ENCODE assay signal across 31 mouse cellular contexts in the genomic region with DNA sequence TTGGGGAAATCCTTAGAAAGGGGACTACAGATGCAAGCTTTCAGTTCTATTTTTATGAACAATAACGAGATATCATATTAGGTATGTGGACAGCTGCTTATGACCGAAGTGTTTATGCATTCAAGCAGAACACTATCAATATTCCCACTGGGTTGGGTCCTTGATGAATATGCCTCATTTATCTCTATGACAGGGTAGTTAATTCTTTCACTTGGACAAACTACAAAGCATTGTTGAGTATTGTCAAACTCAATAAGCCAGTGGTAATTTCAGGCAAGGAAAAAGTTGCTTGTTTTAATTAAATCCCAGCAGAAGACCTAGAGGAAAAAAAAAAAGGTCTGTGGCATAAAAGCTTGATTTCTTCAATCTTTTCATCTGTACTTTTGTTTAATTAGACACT.
"Had no signal": no experiment of that assay in that cellular context is flagged by ENCODE, and none has a peak within 500 bp of the region (broad histone marks: within the 10 kb centered on the region; RNA-seq: fewer than 3 reads in every experiment).

No protein-coding gene starts in this region.

- H3K9ac ChIP-seq: limb, embryonic 12.5 days; limb, embryonic 13.5 days; limb, embryonic 15.5 days; liver, embryonic 12.5 days; liver, embryonic 13.5 days; liver, embryonic 14.5 days; liver, embryonic 15.5 days; liver, postnatal 0 days; lung, embryonic 14.5 days; lung, embryonic 15.5 days; midbrain, embryonic 12.5 days; midbrain, embryonic 13.5 days; midbrain, embryonic 15.5 days had no signal

- H3K36me3 ChIP-seq: limb, embryonic 10.5 days; limb, embryonic 12.5 days; limb, embryonic 13.5 days; limb, embryonic 15.5 days; liver, embryonic 12.5 days; liver, embryonic 13.5 days; liver, embryonic 15.5 days; lung, embryonic 15.5 days; midbrain, embryonic 12.5 days; midbrain, embryonic 13.5 days; midbrain, embryonic 15.5 days had no signal

- H3K4me1 ChIP-seq: limb, embryonic 10.5 days; limb, embryonic 12.5 days; limb, embryonic 13.5 days; limb, embryonic 15.5 days; liver, embryonic 12.5 days; liver, embryonic 13.5 days; liver, embryonic 15.5 days; lung, embryonic 15.5 days; megakaryocyte, embryonic 14.5 days; midbrain, embryonic 13.5 days; midbrain, embryonic 15.5 days had no signal

- H3K4me3 ChIP-seq: left cerebral cortex, adult 2 months; limb, embryonic 10.5 days; limb, embryonic 12.5 days; limb, embryonic 13.5 days; limb, embryonic 15.5 days; liver, embryonic 12.5 days; liver, embryonic 13.5 days; liver, embryonic 15.5 days; lung, embryonic 15.5 days; megakaryocyte, embryonic 14.5 days; midbrain, embryonic 12.5 days; midbrain, embryonic 13.5 days; midbrain, embryonic 15.5 days; myocyte had no signal

- H3K27me3 ChIP-seq: limb, embryonic 12.5 days; limb, embryonic 13.5 days; limb, embryonic 15.5 days; liver, embryonic 12.5 days; liver, embryonic 13.5 days; liver, embryonic 15.5 days; lung, embryonic 15.5 days; megakaryocyte, embryonic 14.5 days; midbrain, embryonic 12.5 days; midbrain, embryonic 13.5 days; midbrain, embryonic 15.5 days had no signal

- H3K4me2 ChIP-seq: limb, embryonic 12.5 days; limb, embryonic 13.5 days; limb, embryonic 15.5 days; liver, embryonic 11.5 days; liver, embryonic 12.5 days; liver, embryonic 13.5 days; liver, embryonic 15.5 days; lung, embryonic 14.5 days; lung, embryonic 15.5 days; midbrain, embryonic 11.5 days; midbrain, embryonic 12.5 days; midbrain, embryonic 13.5 days; midbrain, embryonic 15.5 days had no signal

- ATAC-seq: liver, embryonic 12.5 days; liver, postnatal 0 days; lung, postnatal 0 days; midbrain, embryonic 13.5 days; midbrain, embryonic 15.5 days; midbrain, embryonic 16.5 days had no signal

- H3K27ac ChIP-seq: left cerebral cortex, adult 2 months; limb, embryonic 10.5 days; limb, embryonic 12.5 days; limb, embryonic 13.5 days; limb, embryonic 15.5 days; liver, embryonic 12.5 days; liver, embryonic 13.5 days; liver, embryonic 14.5 days; liver, embryonic 15.5 days; lung, embryonic 15.5 days; macrophage; midbrain, embryonic 12.5 days; midbrain, embryonic 13.5 days; midbrain, embryonic 15.5 days had no signal

- H3K9me3 ChIP-seq: limb, embryonic 10.5 days; limb, embryonic 12.5 days; limb, embryonic 13.5 days; limb, embryonic 15.5 days; liver, embryonic 12.5 days; liver, embryonic 13.5 days; liver, embryonic 15.5 days; lung, embryonic 15.5 days; midbrain, embryonic 12.5 days; midbrain, embryonic 13.5 days; midbrain, embryonic 15.5 days had no signal

- DNase-seq: left cerebral cortex, postnatal 4 days; liver; liver, embryonic 13.5 days; liver, postnatal 0 days; lung, adult 18-20 months; lung, adult 2 months; lung, embryonic 14.5 days; lung, postnatal 10 days; lung, postnatal 14 days; lung, postnatal 36 days; lung, postnatal 4 days; midbrain, embryonic 14.5 days had no signal
